Mouse (Mus musculus) B cell, adult 62 days (primary cell): ENCODE results near the gene Actr1a. TPM values are rescaled to one million over a fixed set of nuclear protein-coding genes. Genes with fewer than 3 reads are reported as not detected.

ENCODE experiments used
- total RNA-seq: library from RNA; stranded (reverse); gene quantifications from 4 replicates; pipeline ENCODE4 v1.2.4, GENCODE M21; 2023

Gene Actr1a
- total RNA-seq = 88.3 to 94.3 TPM (median 92.1 TPM) in 4 replicates

DNA sequence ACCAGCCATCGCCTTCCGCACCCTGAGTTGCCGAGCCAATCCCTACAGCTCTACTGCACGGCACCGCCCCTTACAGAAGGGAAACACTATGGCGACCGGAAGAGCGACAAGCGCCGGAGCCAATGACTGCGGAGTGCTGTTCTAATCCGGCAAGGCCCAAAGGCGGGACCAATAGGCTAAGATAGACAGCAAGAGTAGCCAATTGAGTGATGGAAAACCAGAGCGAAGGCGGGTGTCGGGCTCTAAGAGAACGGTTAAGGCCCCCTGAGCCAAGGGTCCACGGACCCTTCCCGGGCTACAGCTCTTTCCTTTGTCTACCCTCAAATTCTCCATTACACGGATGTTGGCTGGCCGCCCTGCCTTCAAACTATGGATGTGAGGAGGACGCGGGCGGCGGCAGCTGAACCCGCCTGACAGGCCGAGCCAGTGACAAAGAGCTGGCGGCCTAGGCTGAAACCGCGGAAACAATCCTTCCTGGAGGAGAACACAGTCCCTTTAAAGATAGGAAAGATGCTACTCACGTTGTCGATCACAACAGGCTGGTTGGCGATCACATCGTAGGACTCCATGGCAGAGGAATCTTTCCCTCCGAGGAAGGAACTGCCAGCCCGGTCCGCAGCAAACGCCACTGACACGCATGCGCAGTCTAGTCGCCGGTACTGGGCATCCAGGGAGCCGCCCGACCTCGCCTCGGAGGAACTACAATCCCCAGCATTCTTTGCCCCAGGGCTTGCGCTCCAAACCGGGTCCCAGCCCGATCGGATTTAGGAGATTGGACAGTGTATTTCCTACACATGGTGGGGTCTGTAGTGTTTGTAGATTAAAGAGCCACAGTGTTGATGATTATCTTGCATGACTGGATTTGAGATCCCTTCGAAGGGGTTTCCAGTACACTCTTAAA, at the start of gene Actr1a:
Actr1a (minus strand) TSS at position 640 of the 901 bp plus-strand sequence.

DNA sequence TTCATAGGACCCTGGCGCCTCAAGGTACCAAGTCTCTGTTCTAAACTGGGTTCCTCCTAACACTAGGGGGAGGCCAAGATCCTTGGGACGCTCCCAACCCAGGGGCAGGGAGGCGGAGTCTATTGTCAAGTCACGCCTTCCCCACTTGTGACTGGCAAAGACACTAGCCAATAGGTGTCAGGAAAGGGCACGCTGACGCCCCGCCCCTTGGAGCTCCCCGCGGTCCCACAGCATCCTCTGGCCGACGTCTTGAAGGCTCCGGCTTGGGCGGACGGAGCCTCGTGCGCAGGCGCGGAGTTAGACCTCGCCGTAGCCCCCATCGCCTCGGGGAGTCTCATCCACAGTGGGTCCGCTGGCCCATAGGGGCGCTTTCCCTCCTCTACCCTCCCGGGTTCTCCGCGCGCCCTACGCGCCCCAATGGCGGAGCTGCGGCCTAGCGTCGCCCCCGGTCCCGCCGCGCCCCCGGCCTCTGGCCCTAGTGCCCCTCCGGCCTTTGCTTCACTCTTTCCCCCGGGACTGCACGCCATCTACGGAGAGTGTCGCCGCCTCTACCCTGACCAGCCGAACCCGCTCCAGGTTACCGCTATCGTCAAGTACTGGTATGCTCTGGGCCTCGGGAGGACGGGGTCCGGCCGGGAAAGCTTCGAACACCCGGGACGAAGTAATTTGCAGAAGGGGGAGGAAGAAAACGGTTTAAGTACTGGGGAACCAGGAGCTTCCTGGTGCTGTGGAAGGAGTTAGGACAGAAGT, 1.3 kb upstream of the Actr1a start, which contains the start of gene Sufu:
Sufu (plus strand) TSS at position 211 of the 750 bp plus-strand sequence.

DNA sequence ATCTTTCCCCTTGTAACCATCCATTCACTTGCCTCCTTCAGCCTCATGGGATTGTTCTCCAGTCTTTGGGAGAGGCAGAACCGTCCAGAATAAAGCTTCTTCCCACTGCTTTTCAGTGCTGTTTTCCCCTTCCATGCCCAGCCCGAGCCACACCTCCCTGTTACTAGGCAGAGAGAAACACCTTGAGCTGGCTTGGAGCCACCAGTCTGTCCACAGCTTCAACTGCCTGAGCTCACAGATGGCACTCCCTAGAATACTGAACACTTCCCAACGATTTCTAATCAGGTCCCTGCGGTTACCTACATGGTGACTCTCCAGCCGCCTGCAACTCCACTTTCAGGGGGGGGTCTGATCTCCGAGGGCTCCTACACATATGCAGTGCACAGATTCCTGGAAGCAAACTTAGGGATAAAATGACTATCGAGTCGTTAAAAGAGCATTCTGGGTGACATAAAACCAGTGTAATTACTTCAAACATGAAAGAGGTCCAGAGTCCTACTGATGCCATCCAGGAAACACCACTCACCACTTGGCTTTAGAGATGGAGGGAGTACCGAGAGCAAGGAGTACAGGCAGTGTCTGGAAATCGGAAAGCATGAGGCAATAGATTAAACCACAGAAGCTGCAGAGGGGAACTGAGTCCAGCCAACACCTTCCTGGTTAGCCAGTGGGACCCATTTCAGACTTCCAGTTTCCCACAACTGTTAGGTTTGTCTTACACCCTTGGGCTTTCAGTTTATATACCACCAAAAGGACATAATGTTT, 45.2 kb downstream of the Actr1a start, which contains the start of gene 2310034G01Rik:
2310034G01Rik (minus strand) TSS at position 135 of the 765 bp plus-strand sequence.

DNA sequence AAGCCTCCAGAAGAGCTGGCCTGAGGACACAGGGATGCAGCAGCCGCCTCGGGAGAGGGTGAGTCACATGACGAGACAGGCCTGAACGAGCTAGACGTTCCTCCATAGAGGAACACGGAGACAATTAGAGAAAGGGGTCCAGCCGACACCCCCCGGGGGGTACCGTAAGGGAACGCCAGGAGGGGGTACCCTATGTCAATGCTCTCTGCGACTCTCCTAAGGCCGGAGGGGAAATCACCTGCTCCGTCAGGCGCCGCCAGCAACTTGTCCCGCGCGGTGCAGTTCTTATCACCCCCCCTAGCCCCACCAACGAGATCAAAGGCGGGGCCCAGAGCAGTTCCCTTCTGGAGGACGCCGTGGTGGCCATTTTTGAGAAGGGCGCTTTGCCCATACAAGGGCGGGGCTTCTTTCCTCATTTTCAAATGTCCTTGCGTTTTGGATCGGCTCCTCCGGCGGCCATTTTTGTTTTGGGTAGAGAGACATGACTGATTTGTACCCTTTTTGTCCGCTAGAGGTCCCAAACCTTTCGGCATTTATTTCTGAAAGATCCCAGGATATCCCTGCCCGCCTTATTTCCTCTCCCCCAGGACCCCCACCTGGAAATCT, 57.1 kb downstream of the Actr1a start, which contains the start of gene Cuedc2:
Cuedc2 (minus strand) TSS at position 372 of the 606 bp plus-strand sequence.

DNA sequence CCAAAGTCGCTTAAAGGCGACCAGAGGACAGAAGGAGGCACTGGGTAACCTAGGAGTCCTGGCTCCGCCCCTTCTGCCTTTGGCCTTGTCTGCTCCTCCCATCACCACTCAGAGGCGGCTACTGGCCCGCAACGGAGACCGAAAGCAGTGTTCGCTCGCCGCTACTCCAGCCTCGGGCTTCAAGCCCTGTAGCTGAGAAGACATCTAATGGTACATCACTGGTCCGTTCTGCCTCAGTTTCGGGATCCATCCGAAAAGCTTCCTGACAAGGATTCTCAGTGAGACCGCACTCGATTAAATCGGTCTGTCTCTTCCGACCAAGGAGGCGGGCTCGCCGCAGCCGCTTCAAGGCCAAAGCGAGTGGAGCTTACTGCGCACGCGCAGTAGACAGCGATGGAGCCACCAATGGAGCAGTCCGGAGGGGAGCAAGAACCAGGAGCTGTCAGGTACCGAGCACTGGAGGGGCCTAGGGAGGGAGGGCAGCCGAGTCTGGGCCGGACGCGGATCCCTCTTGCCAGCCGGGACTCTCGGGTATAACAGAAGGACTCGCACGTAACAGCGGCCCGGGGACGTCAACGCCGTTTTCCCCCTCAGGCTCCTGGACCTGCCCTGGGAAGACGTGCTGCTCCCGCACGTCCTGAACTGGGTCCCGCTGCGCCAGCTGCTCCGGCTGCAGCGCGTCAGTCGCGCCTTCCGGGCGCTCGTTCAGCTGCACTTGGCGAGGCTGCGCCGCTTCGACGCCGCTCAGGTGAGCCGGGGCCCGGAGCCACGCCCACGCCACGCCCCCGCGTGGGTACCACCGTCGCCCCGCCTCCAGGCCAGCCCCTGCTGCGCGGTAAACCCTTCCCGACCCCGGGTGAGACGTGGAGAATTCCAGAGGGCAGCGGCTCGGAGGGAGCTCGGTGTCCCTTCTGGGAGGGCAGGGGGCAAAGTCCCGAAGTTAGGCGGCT, 67.2 kb downstream of the Actr1a start, which contains the start of gene Fbxl15:
Fbxl15 (plus strand) TSS at position 104 of the 950 bp plus-strand sequence.

Other genes starting within 250 kb of the Actr1a start
- not detected in 4 replicates for gene Pitx3, start 247.4 kb downstream of the Actr1a start, total RNA-seq
- gene Gbf1, start 243.2 kb downstream of the Actr1a start, total RNA-seq = 121 to 133 TPM (median 123 TPM) in 4 replicates
- gene Nfkb2, start 91.4 kb downstream of the Actr1a start, total RNA-seq = 239 to 257 TPM (median 249 TPM) in 4 replicates
- gene Psd, start 68.6 kb downstream of the Actr1a start, total RNA-seq = 0.35 to 1.3 TPM (median 0.73 TPM) in 4 replicates
- gene Fbxl15, start 67.6 kb downstream of the Actr1a start, total RNA-seq = 3.6 to 6.8 TPM (median 5.7 TPM) in 4 replicates
- gene Cuedc2, start 57.0 kb downstream of the Actr1a start, total RNA-seq = 60.0 to 65.8 TPM (median 60.6 TPM) in 4 replicates
- 0.34 to 1.0 TPM (median 0.60 TPM) in 4 replicates for gene Mfsd13a, start 54.6 kb downstream of the Actr1a start, total RNA-seq
- not detected in 4 replicates for gene 2310034G01Rik, start 45.4 kb downstream of the Actr1a start, total RNA-seq
- 41.1 to 44.3 TPM (median 42.4 TPM) in 4 replicates for gene Sufu, start 1.1 kb upstream of the Actr1a start, total RNA-seq
- 63.7 to 71.2 TPM (median 66.7 TPM) in 4 replicates for gene Trim8, start 106.0 kb upstream of the Actr1a start, total RNA-seq
- 9.7 to 14.2 TPM (median 11.2 TPM) in 4 replicates for gene Arl3, start 177.4 kb upstream of the Actr1a start, total RNA-seq
- 11.2 to 15.2 TPM (median 11.8 TPM) in 4 replicates for gene Sfxn2, start 177.6 kb upstream of the Actr1a start, total RNA-seq
- 57.1 to 68.3 TPM (median 61.7 TPM) in 4 replicates for gene Wbp1l, start 203.3 kb upstream of the Actr1a start, total RNA-seq